Mouse (Mus musculus) layer of hippocampus, adult 8-10 months (tissue): ENCODE measurements at regions not wholly inside any gene's neighbourhood (a gene's known extent, or its start where the extent isn't known, plus 50 kb on each side); places are given as distances from the start of the nearest gene placed in this dataset.

Source experiments
- DNase-seq, 2 experiments: peaks; one replicate each; pipeline ENCODE4 v3.0.0; 2022; ENCODE audit warnings: low spot score in 2 of 2

- no peak for DNase-seq
These were observed 297.0 kb upstream of the Gm10295 start for GRCm38 (mm10) chr7:71648314-71648713.

GRCm38 (mm10) chr7:71646944-71647343 is 295.7 kb upstream of the Gm10295 start:
- DNase-seq, result no peak

- no peak for DNase-seq
These were observed 271.8 kb upstream of the Gm10295 start for GRCm38 (mm10) chr7:71623048-71623447.

GRCm38 (mm10) chr7:71603159-71603558 is 251.9 kb upstream of the Gm10295 start:
- DNase-seq, result no peak

GRCm38 (mm10) chr7:71596780-71597179 is 245.5 kb upstream of the Gm10295 start:
- no peak for DNase-seq

GRCm38 (mm10) chr7:71587626-71588025 is 236.3 kb upstream of the Gm10295 start:
- no peak for DNase-seq

- DNase-seq, result no peak
These were observed 232.3 kb upstream of the Gm10295 start for GRCm38 (mm10) chr7:71583443-71584055.

- DNase-seq, result no peak
These were observed 230.5 kb upstream of the Gm10295 start for GRCm38 (mm10) chr7:71581746-71582145.

- DNase-seq, result no peak
These were observed 209.1 kb upstream of the Gm10295 start for GRCm38 (mm10) chr7:71560296-71560936.

- DNase-seq, result no peak
These were observed 205.2 kb upstream of the Gm10295 start for GRCm38 (mm10) chr7:71556473-71556872.

GRCm38 (mm10) chr7:71555476-71555875 is 204.2 kb upstream of the Gm10295 start:
- DNase-seq, result peak in 1 of 2 experiments; percentile 10

- no peak for DNase-seq
These were observed 195.4 kb upstream of the Gm10295 start for GRCm38 (mm10) chr7:71546606-71547213.

GRCm38 (mm10) chr7:71541467-71541866 is 190.2 kb upstream of the Gm10295 start:
- DNase-seq, result no peak

GRCm38 (mm10) chr7:71533109-71533508 is 181.8 kb upstream of the Gm10295 start:
- DNase-seq, result no peak

GRCm38 (mm10) chr7:71531496-71531895 is 180.2 kb upstream of the Gm10295 start:
- no peak for DNase-seq

- DNase-seq, result no peak
These were observed 179.6 kb upstream of the Gm10295 start for GRCm38 (mm10) chr7:71530922-71531321.

- no peak for DNase-seq
These were observed 174.9 kb upstream of the Gm10295 start for GRCm38 (mm10) chr7:71526152-71526551.

GRCm38 (mm10) chr7:71524577-71525126 is 173.4 kb upstream of the Gm10295 start:
- DNase-seq, result no peak

GRCm38 (mm10) chr7:71524119-71524518 is 172.8 kb upstream of the Gm10295 start:
- DNase-seq, result no peak

- no peak for DNase-seq
These were observed 156.1 kb upstream of the Gm10295 start for GRCm38 (mm10) chr7:71507379-71507778.

GRCm38 (mm10) chr7:71500719-71501118 is 149.4 kb upstream of the Gm10295 start:
- DNase-seq, result no peak

- no peak for DNase-seq
These were observed 146.8 kb upstream of the Gm10295 start for GRCm38 (mm10) chr7:71498123-71498522.

GRCm38 (mm10) chr7:71491128-71491527 is 139.8 kb upstream of the Gm10295 start:
- no peak for DNase-seq
